Mouse (Mus musculus) ZHBTc4 (cell line): ENCODE measurements around the gene Clstn2.

Experiments used
- DNase-seq: peaks from one replicate; pipeline ENCODE4 v3.0.0-alpha.2; 2011; ENCODE audit warnings: low read depth, low spot score

The Clstn2 gene

DNA sequence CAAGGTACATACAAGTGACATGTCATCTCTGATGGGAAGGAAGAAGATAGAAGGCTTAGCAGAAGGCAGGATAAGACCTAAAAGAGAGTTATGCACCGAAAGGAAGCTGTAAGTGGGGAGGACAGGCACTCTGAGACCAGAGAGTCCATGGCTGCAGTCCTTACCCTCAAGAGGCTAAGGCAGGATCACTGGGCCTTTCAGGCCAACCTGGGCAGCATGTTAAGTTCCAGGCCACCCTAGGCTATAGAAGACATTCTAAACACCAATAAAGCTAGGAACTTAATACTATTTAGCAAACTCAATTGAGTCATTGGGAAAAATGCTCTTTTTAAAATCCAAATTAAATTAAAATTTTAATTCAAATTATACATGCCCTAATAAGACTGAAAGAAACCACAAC lies 258.0 kb downstream of the Clstn2 start:
- no peak for DNase-seq

DNA sequence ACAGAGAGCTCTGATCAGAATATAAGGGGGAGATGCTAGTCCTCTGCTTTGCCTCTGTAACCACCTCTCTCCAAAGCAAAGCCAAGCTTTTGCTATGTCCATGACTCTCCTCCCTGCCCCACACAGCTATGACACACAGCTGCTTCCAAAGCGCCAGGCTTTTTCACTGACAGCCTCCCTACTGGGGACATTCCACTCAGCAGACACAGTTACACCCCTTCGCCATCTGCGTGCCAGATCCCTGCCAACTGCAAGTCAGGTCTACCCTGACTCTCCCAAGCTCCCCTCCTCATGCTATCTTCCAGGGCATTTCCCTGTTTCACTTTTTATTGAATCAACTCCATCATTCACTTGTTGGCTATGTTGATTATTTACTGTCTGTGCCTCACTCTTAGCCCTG lies 259.1 kb downstream of the Clstn2 start:
- DNase-seq: no peak

DNA sequence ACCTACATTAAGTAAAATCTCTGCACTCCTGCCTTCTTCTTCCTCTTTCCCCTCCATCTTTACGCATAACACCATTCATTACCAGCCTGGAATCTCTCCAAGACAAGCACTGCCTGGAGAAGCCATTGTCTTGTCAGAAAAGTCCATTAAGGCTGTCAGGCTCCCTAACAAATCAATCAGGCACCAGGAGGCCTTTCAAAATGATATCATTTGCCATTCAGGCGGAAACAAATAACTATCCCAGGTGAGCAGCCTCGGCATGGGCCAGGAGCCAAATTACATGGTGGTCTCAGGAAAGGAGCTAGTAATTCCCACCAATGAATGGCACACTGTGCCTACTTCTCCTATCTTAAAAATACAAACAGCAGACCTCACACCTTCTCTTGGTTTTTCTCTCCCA lies 260.6 kb downstream of the Clstn2 start:
- no peak for DNase-seq

DNA sequence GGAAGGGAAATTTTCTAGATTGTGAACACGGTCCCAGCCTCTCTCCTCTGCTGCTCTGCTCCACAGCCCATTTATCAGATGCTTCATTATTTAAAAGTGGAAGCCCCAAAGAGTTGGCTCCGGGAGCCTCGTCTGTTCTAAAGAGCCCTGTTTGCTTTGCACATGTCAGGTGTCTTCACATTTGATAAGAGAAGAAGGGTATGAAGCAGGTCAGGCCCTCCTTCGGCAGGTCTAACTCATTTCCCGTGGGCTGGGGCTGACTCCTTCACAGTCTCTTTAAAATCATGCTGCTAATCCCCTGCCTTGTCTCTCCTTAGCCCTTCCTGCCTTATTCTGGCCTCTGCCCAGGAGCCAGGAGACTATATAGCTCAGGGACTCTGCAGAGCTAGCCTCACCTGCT lies 263.6 kb downstream of the Clstn2 start:
- DNase-seq: no peak

DNA sequence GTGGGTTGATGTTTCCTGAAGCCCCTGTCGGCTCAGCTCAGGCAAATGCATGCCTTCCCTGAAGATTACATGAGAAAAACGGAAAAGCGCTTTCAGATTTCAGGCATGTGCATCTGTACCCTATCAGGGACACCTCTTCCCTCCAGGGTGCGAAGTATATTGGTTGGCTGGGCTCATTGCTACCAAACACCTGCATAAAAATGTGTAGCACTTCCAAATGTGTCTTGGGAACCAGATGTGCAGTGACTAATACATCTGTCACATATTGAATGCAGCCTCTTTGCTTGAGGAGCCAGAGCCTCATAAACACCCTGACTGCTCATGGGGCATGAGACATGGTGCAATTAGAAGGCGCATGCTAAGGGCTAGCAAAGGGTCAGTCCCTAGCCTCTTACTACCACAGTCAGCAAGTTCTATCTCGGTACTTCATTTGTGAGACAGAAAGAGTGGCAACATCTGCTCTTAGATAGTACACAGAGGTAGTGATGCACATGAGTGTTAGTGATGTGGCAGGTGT lies 267.7 kb downstream of the Clstn2 start:
- DNase-seq: no peak

DNA sequence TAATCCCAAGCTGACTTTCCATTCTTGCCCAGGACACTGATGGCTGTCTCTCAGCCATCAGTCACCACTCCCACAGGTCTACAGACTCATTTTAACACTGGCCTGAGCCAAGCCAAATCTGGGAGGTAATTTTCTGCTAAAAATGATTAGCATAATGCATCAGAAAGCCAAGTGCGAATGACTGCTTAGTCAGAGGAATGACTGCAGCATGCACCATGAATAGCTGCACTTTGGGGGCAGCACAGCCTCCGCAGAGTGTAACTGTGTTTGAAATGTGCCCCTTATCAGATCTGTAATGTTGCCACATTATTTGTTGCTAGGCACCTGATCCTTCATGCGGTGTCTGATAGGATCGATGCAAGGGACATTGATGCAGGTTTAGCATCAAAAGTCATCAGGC lies 269.9 kb downstream of the Clstn2 start:
- DNase-seq: no peak

DNA sequence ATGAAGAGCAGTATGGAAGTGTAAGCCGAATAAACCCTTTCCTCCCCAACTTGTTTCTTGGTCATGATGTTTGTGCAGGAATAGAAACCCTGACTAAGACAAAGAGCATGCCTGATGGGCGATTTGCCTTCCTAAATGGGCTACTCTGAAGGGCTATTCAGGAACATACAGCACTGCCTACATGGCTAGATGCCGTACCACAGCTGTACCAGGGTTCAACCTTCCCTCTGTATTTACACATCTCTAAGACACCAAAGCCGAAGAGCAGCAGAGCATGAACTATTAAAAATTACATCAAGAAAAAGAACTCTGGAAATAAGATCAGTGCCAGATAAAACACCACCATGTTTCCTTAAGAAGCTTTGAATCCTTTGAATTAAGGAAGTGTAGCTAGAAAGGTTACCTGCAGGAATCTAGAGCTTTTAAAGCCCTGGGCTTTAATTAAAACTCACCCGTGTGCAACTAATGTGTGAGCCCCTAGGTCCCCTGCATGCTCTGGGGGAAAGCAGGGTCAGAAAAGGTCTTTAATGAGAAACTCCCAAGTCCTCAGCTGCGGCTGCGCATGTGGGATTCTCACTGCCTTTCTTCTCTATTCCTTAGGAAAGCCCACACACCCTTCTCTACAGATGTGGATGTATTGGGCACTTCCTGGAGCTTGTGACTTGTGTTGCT lies 277.2 kb downstream of the Clstn2 start:
- no peak for DNase-seq

DNA sequence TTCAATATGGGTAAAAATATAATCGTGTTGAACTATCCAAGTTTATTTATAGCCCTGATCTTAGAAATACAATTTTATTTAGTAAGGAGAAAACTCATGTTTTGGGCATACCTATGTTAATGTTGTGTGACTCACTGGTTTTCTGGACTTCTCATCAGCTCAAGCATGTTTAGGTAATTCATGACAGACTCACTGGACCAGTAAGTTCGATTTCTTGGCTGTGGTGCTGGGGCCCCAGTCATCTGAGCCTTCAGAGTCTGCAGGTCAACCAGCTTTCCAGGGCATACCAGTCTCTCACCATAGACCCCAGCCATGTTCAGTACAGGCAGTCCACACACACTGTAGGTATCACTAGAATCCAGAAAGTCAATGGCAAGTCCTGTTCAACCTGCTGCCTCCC lies 279.3 kb downstream of the Clstn2 start:
- DNase-seq: no peak

DNA sequence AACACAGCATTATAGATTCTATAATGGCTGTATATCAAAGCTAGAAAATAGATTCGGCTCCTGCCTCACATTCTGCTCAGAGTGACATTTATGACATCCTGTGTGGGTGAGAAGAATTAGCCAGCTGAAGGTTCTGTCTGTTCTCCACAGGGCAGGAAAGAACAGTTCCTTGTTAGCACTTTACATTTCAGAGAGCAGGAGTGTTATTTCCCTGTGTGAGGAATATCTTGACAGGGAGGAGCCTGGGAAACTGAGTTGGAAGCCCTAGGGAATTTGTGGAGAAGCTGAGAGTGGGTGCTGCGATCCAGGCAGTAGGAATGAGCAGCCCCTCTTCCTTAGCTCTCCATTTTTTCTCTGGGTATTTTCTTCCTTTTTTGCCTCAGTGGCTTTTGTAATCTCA lies 286.4 kb downstream of the Clstn2 start:
- no peak for DNase-seq

DNA sequence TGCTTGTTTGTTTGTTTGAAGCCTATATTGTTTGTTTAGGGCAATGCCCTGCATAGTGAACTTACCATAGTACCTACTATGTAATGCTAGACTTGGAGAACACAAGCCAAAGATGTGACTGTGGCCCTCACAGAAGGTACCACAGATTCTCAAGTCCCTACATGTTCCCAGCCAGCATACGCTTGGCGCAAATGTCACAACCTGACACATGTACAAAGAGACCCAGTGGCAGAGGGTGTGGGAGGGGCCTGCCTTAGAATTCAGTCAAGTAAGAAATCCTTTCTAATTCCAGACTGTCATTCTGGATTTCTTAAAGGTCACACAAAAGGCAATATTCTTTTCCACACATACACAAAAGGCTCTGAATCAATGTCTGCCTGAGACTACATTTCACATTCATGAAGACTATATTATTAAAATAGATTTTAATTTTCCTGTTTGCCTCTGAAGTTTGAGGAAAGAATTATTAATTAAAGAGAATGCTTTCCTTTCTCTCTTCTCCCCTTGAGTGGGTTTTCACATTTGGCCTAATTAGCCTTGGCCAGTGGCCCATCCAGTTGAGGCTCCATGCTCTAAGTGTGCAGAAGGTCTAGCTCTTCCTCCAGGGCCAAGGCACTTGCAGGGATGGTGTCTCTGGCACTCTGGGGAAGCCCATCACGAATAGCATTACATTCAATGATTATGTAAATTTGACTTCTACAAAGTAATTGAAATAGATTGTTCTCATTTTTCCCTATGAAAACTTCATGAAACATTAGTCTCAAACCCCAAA lies 305.1 kb downstream of the Clstn2 start:
- no peak for DNase-seq

DNA sequence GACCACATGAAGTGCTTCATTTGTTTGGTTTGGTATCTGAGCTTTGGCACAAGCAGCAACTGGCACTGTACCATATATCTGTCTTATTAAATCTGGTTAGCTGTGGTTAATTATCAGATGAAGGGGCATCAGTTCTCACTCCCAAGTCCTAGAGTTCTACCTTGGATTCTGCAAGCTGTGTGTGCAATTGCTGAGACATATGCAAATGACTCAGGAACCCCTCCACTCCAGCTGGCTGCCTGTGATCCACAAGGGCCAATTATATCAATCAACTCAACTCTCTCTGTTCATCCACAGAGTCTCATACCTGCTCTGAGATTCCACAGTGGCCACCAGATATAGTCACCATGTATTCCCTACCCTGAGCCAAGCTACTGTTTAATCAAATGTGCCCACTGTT lies 315.3 kb downstream of the Clstn2 start:
- no peak for DNase-seq

DNA sequence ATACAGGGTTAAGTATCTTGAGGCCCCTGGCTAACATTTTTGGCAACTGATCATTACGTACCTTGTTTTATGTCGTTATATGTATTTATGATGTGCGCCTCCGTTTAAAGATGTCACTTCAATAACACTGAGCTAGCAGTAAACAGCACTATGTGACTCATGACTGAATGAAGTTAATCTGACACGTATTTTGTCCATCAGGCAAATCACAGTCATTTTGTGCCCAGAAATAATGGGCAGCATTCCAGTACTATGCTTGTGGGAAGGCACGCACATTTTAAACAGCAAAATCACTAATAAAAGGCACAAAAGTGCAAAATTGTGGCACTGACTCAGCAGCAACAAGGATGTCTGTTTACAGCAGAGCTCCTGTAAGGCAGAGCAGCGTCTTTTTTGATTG lies 316.0 kb downstream of the Clstn2 start:
- DNase-seq: no peak

DNA sequence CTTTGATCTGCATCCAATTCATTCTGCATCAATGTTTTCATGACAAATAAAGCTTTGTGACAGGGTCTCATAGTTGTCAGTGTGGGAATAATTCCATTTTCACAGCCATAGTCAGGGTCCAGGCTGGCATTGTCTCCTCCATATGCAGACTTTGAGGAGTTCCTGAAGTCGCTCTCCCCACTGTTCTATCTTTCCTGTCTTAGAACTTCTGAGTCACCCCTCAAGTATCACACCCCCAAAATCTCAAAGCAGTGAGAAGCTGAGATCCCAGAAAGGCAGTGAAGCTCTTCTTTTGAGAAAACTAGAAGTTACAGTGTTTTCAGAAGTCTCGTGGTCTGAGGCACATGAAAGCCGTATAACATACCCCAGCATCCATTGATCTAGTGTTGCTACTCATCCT lies 320.1 kb downstream of the Clstn2 start:
- DNase-seq: no peak

DNA sequence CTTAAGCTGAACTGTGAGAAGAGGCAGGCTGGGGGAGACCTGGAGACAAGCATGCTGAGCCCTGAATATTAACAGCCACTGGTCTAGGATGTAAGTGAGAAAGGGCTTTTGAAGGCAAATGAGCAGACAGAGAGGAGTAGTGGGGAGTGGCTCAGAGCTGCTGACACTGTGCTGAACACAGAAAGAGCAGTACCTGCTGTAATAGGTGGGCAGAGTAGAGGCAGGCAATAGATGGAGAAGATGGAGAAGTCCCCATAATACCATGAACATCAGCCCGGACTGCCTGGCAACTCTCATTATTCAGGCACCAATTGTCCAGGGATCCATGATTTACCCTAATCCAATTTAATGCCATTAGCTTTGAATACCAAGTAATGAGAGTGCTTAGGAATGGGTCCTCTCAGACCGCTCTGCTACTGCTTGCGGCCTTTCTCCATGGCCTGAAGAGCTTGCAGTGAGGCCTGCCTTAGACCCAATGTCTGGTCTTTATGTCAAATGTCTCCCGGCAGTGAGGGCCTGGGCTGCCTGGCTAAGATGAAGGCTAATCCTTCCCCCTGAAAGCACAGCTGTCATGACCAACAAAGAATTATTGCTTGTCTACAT lies 329.0 kb downstream of the Clstn2 start:
- DNase-seq: no peak

DNA sequence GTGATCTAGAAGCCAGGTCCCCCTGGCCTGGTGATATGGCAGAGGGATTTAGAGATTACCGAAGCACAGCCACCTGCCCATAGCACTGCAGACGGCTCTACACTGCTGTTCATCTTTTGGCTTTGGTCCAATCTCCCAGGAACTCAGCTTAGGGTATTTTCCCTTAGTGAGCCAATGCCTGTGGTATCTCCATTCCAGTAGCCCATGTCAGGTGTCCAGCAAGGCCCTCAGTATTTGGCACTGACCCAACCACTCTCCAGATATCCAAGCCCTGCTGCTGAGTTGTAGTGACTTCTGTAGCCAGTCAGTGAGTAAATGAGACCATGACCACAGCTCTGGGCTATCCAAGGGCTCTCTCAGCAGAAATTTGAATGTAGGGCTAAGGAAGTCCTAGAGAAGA lies 330.0 kb downstream of the Clstn2 start:
- DNase-seq: no peak

DNA sequence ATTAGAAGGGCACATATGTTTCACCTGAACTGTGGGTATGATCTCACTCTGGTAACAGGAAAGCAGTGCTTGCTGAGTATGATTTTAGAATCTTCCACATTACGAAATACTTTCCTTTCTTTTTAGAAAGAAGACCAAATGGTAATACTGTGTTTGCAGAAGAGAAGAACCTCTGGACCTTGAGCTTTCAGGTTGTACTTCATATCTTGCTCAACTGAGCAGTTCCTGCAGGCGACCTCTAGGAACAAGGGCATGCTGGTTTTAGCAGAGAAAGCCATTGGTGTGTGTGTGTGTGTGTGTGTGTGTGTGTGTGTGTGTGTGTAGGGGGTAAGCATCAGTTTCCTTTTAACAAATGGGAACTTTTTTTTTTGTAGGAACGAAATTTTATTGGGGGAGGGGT lies 333.0 kb downstream of the Clstn2 start:
- no peak for DNase-seq

DNA sequence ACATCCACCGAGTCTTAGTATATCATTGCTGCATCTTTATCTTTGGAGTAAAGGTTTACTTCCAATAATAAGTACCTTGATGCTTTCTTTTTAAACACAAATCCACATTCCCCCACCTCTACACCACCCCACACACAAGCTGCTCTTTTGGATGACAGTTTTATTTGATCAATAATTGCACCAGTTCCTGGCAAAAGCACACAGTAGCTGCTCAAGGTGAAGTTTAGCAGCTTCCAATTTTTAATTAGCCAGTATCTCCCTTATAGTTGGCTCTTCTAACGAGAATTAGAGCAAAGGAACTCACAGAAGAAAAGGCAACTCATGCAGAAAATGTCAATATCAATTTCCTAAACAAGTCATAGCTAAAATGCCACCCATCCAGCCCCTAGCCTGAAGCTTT lies 334.0 kb downstream of the Clstn2 start:
- no peak for DNase-seq

DNA sequence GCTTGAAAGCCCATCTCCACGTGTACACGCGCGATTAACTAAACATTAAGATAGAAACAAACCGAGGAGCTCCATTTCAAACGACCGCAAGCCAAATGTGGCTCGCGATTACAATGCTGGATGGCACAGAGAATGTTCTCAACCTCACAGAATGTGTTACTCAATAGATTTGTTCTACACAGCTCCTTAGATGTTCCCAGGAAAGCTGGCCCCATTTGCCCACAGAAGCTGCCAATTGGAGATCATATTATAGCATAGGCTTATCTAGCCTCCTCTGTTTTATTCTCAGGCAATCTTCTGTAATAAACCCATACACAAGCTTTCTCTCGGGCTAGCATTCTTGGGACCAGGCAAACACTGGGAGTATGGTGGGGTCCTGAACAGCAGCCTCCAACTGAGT lies 334.9 kb downstream of the Clstn2 start:
- DNase-seq: no peak

DNA sequence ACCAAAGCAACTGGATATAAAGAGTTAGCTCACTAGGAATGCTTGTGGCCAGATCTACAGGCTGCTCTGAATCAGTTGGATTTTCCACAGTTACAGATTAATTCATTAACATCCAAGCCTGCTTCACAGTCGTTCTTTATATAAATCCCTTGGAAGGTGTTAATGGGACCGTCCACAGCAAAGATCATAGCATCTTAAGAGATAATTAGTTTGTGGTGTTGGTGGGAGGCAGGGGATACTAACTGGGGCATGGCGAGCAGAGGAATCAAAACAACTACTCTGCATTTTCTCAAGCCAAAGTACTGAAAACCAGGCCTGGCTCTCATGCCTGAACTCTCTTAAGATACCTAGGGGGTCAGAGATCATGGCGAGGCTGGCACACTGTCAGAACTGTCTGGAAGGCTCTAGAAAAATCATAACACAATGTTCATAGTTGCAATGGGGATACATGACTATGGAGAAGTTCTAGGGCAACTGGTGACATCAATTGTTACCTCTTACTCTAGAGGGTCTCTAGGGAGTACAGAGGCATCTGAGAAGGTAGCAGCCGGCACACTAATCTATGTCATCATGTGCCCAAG lies 336.2 kb downstream of the Clstn2 start:
- DNase-seq: no peak

DNA sequence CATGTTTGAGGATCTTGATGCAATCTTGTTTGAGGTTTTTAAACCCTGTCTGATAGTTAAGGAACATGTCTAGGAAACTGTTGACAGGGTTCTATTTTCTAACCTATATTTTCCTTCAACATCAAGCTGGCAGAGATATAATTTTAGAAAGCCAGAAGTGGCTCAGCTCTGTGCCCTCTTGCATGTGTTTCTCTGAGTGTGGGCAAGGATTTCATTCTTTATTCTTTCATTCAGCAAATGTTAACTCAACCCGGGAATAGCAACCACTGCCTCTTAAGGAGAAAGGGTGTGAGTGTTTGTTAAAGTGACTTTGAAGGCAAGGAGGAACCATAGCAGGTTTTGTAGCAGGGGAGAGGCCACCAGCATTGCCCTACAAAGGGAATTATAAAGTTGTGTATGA lies 337.7 kb downstream of the Clstn2 start:
- no peak for DNase-seq

DNA sequence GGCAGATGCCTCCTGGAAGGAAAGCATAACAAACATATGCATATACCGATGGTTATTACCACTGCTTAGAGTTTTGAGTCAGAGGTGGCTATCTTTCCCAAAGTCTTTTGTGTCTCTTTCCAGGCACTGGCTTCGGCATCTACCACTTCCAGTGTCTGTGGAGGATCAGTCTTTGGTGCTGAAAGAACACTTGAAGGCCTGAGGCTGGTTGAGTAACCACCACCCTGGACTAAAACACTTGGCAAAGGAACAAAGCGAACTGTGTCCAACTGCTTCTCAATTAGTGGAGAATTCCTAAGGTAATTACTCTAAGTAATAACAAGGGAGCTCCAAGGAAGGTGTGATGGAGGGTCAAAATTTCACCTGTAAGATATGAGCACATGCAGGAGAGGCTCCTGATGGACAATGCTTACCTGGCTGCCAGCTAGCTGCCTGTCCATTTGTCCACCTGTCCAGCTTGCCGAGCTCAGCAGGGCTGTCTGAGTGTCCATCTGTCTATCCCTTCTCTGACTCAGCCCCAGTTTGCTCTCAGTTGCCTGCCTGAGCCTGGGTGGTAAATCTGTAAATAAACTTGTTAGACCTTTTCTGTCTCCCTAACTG lies 346.1 kb downstream of the Clstn2 start:
- DNase-seq: no peak

DNA sequence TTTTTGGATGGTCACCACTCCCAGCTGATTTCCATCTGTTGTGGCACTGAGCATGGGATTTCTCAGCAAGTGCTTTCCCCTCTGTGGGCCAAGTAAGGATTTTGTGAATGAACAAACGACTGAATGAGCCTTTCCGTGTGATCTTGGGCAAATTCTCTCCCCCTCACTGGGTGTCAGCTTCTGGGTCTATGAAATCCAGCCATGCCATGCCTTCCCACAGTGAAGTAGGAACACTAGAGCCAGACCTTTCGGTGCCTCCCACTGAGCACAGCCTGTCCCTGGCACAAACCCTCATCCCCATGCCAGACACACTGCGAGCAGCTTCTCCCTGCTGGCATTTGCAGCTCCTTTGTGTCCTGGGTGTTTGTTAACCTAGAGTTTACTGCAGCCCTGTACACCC lies 347.3 kb downstream of the Clstn2 start:
- no peak for DNase-seq
